Mouse (Mus musculus): ENCODE data around the gene Fam214a.

The Fam214a gene

DNA sequence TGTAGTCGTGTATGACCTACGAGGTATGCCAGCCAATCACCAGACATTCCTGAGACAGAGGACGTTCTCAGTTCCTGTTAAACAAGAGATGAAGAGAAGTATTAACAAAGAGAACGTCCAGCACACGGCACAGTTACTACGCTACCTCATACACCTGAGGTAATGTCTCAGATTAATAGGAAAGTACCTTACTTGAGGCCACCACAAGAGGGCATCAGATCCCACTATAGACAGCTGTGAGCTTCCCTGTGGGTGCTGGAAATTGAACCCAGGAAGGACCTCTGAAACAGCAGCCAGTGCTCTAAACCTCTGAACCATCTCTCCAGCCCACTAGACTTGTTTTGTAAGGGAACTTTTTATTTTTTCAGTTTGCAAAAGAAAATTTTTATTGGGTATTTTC, 73.0 kb downstream of the Fam214a start:
- DNase-seq (ENCODE audit: low read depth, low spot score), result no peak

DNA sequence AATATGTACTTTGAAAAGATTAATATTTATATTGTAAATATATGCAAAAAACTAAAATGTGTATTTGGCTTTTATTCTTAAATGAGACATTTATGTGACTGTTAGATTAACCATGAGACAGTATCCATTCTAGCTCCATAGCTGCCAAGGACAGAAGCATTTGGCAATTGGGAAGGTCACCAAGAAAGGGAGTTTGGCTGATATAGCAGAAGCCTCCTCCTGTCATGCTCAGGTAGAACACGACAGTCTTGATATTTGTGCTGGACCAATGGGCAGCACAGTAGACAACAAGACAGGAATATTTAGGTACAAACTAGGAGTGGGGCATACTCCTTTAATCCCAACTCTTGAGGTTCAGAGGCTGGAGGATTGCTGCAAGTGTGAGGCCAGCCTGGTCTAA, 79.7 kb downstream of the Fam214a start:
- DNase-seq (ENCODE audit: low read depth, low spot score), result no peak

DNA sequence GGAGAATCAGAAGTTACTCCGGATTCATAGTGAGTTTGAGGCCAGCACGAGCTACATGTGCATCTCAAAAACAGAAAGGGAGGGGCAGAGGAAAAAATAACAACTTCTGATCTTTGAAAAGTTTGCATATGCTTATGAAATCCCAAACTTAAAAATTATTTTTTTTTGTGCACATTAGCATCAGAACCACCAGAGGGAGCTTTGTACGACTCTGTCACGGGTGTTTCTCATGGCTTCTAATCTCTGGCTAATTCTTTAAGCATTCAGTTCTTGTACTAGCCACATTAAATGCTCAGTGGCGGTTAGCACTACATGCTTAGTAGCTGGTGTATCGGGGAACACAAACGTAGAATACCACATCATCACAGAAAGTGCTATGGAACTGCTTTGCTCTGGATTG, 80.5 kb downstream of the Fam214a start:
- no peak for DNase-seq (ENCODE audit: low read depth, low spot score)

DNA sequence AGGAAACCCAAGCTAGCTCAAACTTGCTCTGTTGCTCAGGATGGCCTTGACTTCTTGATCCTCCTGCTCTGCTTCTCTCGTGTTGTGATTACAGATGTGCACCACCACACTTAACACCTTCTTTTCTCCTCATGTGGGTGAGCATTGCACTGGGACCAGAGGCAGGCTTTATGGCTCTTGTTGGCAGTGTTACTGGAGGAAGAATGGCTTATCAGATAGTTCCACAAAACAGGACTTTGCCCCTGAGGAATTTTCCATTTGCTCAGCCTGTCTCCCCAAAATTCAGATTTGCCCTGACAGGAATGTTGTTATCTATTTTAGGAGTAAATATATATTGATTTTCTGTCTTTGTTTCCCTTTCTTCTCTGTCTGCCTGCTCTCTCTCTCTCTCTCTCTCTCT, 82.0 kb downstream of the Fam214a start:
- no peak for DNase-seq (ENCODE audit: low read depth, low spot score)

DNA sequence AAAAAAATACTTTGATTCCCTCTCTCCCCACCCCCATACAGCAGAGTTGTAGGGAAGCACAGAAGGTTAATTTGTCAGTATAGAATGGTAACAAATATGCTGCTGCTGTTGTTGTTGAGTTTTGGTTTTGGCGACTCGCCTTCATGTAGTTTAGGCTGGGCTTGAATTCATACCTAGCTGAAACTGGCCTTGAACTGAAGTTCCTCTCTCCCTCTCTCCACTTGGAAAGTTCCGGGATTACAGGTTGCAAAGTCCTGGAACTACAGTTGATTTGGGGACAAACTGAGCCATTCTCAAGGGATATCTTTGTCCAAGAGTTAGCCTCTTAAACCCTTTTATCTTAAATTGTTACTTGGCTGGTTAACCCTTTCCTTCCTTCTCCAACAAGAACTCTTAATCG, 83.3 kb downstream of the Fam214a start:
- DNase-seq (ENCODE audit: low read depth, low spot score), result no peak

DNA sequence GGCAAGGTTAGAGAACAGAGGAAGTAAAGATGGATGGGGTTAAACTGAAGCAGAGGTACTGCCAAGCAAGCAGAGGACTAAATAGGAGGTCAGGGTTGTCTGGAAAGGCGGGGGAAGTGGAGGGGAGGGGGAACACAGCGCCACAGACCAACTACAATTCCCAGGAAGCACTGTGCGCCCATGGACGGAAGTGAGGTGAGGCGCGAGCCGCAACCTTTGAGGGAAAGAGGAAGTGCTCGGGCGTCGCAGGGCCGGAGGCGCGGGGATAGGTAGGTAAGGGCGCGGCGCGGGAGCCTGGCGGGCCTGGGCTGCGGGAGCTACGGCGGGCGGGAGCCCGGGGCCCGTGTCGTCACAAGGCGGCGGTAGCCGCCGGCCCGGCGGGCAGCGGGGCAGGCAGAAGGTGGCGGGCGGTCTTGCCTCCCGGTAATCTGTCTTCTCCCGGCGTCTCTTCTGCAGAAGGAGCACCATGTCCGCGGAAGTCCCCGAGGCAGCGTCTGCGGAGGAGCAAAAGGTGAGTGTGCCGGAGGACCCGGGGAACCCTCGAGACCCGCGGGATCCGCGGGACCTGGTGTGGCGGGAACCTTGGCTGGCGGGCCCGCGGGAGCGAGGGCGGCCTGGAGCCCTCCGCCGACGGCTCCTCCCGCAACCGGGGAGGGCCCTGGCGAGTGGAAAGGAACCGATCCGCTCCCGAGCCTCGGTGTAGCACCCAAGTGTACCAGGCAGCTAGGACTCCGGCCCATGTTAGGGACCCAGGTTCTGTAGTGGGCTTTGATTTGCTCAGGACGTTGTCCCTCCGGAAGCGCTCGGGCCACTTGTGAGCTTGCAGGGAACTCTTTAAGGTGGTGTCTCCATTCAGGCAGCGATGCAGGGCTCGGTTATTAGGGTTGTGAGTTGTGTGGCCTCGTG, 85.0 kb downstream of the Fam214a start, which contains the start of gene Arpp19:
Arpp19 (plus strand) TSS at position 164 of the 906 bp plus-strand sequence.
- DNase-seq (ENCODE audit: low read depth, low spot score), result peak; percentile 86

DNA sequence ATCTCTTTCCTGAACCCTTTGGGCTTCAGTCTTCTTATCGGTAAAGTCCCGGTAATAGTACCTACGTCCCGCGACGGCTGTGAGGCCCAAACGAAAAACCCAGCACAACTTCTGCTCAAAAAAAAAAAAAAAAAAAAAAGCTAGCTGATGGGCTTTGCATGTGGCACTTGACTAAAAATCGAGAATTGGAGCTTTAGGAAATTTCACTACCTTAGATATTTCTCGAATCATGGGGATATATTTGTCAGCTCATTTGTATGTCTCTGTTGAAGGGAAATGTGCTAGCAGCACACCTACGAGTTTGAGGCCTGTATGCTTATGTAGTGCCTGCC, 85.6 kb downstream of the Fam214a start:
- DNase-seq (ENCODE audit: low read depth, low spot score), result no peak

DNA sequence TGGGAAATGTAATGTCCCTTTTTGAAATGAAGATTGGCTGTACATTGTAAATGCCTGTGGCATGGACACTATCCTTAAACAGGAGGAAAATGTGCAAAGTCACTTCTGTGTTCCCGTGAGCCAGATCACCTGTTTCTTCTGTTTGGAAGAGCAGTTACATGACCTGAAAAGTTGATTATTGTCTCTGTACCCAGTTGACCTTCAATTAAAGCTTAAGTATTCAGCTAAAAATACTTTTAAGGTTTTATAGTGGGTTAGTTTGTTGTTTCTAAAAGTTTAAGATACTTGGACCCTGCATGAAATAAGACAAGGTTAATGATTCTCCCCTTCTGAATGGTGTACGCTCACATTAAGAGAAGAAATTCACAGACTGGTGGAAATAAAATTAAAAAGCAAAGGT, 87.9 kb downstream of the Fam214a start:
- DNase-seq (ENCODE audit: low read depth, low spot score), result no peak

DNA sequence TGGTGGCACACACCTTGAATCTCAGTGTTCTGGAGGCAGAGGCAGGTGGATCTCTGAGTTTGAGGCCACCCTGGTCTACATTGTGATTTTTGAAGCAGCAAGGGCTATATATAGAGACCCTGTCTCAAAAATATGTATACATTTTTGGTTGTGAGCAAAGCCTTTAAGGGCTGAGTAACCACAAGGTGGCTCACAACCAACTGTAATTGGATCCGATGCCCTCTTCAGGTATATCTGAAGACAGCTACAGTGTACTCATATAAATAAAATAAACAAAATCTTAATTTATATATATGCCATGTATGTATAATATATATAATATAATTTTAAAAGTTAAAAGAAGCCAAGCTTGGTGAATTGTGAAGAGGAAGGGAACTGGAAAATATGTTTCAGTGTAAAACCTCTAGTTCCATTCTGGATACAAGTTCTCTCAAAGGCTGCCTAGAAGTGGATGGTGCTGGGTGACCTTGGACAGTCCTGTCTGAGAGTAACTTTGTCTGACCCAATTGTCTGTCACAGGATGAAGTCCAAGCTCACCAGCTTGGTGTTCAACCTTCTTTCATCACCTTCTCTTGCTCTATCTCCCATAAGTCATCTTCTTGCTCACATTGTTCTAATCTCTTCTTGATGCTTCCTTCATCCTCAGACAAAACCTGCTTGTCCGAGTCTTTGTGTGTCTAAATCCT, 89.3 kb downstream of the Fam214a start:
- no peak for DNase-seq (ENCODE audit: low read depth, low spot score)

DNA sequence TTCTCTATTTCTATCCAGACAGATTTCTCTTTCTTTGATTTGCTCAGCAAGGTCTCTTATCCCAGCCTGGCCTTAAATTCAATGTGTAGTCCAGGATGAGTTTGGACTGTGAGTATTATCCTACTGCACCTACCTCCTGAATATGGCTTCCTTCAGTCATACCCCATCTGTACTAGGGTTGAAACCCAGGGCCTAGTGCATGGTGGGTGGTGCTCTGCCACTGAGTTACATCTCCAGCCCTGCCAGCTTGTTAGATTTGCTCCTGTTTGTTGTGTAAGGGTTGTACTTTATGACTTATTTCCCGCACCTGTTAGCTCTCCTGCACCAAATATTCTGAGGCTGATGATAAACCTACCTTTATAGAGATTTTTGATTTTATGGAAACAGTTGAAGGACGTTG, 90.5 kb downstream of the Fam214a start:
- DNase-seq (ENCODE audit: low read depth, low spot score), result no peak

DNA sequence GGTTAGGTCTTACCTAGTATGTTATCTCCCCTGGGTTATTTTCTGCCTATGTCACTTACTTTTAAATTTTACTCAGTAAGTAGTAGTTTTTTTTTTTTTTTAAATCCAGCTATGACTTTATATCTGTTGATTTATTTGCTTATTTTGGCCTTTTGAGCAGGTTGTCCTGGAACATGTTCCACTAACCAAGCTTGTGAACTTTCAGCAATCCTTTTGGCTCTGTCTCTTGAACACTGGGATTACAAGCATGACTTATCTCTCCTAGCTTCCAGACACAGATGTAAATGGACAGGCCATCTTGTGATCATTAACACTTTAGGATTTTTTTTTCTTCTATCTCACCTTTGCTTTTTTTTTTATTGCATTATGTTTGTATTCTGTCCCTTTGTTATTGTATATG, 94.4 kb downstream of the Fam214a start:
- DNase-seq (ENCODE audit: low read depth, low spot score), result no peak

DNA sequence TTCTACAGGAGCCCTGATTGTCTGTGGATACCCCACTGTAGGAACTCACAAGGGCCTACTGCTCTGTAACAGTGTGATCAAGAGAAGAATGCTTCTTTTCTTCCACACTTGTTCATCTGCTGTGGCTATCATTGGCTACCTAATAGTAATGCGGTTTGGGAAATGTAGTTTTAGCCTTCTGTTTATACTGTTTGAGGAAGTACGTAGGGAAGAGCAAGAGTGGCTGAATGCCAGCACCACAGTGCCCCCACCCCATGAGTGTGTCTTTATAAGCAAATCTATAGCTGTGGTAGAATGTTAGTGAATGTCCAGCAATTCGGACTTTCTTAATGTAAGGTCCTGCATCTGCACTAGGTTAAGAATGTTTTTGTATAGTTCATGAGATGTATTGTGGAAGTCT, 96.4 kb downstream of the Fam214a start:
- DNase-seq (ENCODE audit: low read depth, low spot score), result no peak

DNA sequence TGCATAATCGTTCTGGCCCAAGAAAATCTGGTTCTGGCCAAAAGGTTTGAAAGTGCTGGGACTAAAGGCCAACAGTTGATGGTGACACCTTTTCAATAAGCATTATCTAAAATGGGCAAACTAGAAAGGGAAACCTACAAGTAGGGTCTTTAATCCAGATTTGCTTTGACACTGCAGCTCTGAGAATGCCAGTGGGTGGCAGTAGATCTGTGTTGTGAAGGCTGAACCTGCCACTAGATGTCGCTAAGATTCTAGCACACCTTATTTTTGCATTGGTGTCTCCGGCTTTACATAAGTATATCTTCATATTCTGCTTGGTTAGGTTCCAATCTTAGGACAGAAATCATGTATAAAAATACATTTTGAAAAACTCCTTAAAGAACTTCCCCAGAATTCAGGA, 97.3 kb downstream of the Fam214a start:
- peak; percentile 68 for DNase-seq (ENCODE audit: low read depth, low spot score)

DNA sequence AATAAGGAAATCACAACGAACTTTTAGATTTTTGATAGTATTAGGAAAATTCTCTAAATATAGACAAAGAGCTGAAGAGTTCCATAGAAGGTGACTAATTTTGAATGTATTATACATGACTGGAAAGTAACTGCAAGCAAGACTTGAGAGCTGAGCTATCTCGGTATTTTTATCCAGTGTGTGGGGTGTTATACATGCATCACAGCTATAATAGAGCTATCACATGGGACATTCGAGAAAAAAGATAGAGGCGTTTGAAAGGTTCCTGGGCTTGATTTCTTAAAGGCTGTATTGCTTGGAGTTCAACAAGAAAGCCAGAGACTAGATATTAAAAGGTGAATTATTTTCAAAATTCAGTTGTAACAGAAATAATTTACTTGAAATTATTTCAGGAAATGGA, 99.2 kb downstream of the Fam214a start:
- DNase-seq (ENCODE audit: low read depth, low spot score), result no peak

DNA sequence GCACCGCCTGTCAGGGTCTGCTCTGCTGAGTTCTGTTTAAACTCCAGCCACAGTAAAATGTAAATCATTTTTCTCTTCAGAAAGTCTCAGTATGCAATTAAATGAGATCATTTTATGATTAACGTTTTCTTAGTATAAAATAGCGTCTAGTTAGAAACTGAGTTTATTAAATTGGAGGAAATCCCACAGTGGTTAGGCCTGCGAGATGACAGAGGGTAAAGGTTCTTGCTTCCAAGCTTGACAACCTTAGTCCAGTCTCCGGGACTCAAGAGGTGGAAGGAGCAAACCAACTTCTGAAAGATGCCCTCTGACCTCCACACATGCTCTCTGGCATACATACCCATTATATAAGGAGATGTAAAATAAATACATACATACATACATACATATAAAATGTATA, 102.4 kb downstream of the Fam214a start:
- DNase-seq (ENCODE audit: low read depth, low spot score), result no peak

DNA sequence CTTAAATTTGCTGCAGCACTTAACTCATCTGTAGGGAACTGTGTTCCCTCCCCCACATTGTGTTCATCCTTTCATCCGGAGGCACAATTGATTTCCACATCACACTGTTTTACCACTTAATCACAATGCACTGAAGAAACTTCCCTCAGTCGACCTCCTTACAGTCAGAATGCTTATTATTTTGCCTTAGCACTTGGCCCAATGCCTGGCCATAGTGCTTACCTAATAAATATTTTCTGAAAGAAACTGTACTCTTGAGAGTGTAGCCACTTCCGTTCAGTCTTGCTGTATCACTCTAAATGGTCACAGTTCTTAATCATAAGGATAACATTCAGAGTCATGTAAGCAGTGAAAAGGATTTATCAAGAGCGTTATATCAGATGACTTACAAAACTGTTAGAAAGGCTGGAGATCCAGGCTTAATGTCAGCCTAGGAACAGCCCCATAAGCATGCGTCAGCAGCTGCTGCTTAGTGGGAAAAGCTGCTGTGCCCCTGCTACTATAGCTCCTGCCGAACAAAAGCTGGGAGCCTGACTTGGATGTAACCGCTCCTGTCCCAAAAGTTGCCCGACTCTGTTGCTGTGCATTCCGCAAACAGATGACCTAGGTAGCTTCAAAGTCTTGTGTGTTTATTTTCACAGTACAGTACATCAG, 112.1 kb downstream of the Fam214a start:
- no peak for DNase-seq (ENCODE audit: low read depth, low spot score)

DNA sequence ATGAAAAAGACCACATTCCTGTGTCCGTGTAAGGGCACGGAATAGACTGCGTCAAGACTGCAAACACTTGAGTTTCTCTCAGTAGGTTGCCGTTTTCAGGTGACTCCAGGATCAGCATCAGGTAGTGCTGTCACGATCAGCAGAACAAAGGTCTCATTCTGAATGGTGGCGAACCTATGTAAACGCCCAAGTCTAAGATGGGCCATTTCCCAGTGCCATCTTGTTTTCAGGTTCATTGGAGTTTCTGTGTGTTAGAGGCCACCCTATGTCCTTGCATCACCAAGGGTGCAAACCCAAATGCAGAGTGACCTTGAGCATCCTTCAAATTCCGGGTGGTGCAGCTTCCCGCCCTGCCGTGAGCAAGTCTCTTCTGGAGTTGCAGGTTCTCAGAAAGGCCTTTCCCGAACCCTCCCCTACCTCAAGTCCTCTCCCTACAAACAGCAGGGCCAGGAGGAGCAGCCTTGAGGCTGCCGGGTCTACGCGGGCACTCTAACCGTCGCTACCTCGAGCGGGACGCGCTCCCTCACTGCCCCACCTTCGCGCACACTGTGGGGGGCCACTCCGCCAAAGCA, 117.9 kb downstream of the Fam214a start, which contains the start of gene Myo5a:
Myo5a (plus strand) TSS at position 559 of the 572 bp plus-strand sequence.
- peak; percentile 13 for DNase-seq (ENCODE audit: low read depth, low spot score)

DNA sequence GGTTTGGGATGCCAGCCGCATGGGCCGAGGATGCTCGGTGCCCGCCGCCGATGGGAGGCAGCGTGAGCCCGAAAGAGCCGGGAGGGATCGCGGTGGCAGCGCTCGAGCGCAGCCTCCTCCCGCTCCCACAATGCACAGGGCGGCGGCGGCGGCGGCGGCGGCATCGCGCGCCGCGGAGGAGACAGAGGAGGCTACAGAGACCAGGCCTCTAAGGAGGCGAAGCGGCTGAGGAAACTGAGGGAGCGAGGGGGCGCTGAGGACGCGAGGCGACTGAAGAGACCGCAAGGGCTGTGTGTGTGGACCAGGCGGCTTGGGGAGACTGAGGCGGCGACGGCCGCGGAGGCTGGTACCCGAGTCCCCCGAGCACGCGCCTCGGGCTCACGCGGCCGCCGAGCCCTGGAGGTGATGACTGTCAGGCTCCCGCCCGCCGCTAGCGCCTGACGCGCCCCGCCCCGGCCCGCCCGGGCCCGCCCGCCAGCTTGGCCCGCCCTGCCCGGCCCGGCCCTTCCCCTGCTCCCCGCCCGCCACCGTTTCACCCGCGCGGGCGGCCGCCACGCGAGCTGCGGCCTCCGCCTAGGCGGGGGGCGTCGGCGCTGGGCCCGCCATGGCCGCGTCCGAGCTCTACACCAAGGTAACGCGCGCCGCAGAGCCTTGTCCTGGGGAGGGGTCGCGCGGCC, 118.5 kb downstream of the Fam214a start:
- peak; percentile 76 for DNase-seq (ENCODE audit: low read depth, low spot score)

DNA sequence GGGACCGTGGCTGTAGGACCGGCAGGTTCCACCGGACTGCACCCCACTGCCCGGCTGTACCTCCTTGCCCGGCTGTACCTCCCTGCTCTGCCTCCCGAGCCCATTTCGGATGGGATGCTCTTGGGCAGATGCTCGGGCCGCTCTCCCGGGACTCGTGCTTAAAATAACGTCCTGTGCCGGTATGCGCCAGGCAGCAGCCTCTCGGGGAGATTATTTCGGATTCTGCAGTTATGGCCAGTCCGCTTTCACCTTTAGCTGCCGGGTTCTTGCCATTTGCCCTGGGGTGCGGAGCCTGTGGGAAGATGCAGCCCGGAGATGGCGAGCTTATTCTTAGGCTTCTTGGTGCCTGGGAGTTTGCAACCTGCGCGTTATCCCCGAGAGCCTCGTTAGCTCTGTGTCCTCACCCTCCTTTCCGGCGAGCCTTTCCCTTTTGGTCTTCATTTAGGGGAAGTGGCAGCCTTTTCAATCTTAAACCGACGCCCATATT, 119.1 kb downstream of the Fam214a start:
- peak; percentile 52 for DNase-seq (ENCODE audit: low read depth, low spot score)

DNA sequence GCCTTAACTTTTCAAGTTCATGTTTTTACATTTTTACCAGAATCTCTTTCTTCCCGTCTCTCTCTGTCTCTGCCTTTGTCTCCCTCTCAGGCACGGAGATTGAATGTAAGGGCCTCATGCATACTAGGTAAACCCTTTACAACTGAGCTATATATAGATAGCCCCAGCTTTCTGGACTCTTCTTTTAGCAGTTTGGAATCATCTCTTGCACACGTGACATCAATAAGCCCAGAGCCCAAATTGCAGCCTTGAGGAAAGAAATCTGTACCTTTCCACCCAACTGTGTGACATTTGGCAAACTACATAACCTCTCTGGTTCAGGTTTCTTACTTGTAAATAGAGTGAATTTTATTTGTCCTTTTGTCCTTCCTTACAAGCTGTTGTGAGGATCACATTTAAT, 119.7 kb downstream of the Fam214a start:
- DNase-seq (ENCODE audit: low read depth, low spot score), result no peak

DNA sequence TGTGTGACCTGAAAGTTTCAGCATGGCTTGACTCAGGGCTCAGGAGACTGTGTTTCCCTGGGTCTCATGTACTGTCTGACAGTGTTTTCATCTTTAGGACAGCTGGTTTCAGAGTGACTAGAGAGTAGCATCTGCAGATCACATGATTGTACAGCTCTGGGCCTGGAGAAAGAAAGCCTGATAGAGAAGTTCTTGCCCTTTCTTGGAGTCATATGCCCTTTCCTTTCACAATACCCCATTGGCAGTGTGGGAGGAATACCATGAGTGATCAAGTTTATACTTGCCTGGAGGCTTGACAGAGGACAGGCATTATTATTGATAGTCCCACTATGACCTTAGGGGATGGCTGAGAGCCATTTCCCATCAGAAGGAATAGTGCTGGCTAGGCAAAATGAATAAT, 124.5 kb downstream of the Fam214a start:
- DNase-seq (ENCODE audit: low read depth, low spot score), result peak; percentile 21

All from mesoderm, embryonic 11.5 days (tissue).